Mouse (Mus musculus) erythroblast, embryonic 14.5 days (primary cell): ENCODE data around the gene a. TPM values are rescaled to one million over a fixed set of nuclear protein-coding genes. Genes with fewer than 3 reads are reported as not detected.
"Not testable (repeated sequence)": the region's sequence is repeated elsewhere in the genome, so short reads cannot be mapped to it uniquely, and the experiment has no call there.

Experiments used
- H3K27me3 ChIP-seq: 2 replicates; pipeline ENCODE4 v1.6.1; 2012; ENCODE audit warnings: inconsistent platforms; ENCODE audit not compliant: control insufficient read depth
- H3K36me3 ChIP-seq: 2 replicates; pipeline ENCODE4 v1.6.1; 2012; ENCODE audit warnings: mild to moderate bottlenecking, inconsistent platforms; ENCODE audit not compliant: control insufficient read depth
- H3K4me1 ChIP-seq: 2 replicates; pipeline ENCODE4 v1.6.1; 2012; ENCODE audit warnings: inconsistent platforms; ENCODE audit not compliant: control insufficient read depth
- H3K4me3 ChIP-seq: replicated peaks from 2 replicates; pipeline ENCODE3; 2012; ENCODE audit warnings: moderate library complexity, mild to moderate bottlenecking, inconsistent platforms
- H3K9me3 ChIP-seq: 2 replicates; pipeline ENCODE4 v1.6.1; 2012; ENCODE audit warnings: low read length, inconsistent platforms, mixed read lengths; ENCODE audit not compliant: control insufficient read depth
- GATA1 ChIP-seq: IDR thresholded peaks from 2 replicates; pipeline ENCODE4 v1.6.1; 2012; ENCODE audit warnings: low read length, inconsistent platforms, mixed read lengths
- TAL1 ChIP-seq: IDR thresholded peaks from 3 replicates; pipeline ENCODE4 v1.6.1; 2012; ENCODE audit warnings: low read length, inconsistent platforms, mixed read lengths
- polyA plus RNA-seq: library from polyadenylated mRNA; stranded (reverse); fragments of >175 nt; gene quantifications from 2 replicates; pipeline ENCODE4 v1.2.3, GENCODE M21; 2012

Gene a
- polyA plus RNA-seq, 1 experiment: not detected

GRCm38 (mm10) chr2:154863672-154864071 lies 72.5 kb downstream of the a start:
- TF ChIP-seq TAL1 (no peak), GATA1 (no peak)

GRCm38 (mm10) chr2:154865696-154866095 lies 74.5 kb downstream of the a start:
- Histone ChIP-seq H3K9me3 (no peaks in the 10 kb centered on the region), H3K4me3 (no peak overlapping the region), H3K36me3 (peaks cover 100% of the 10 kb centered on the region), H3K27me3 (no peaks in the 10 kb centered on the region), H3K4me1 (peaks cover 2% of the 10 kb centered on the region; the same call in 1 of the 2 replicates)
- TF ChIP-seq TAL1: no peak
- no peak for TF ChIP-seq GATA1

More at GRCm38 (mm10) chr2:154863672-154864071, 72.5 kb downstream of the a start:
- Histone ChIP-seq H3K36me3 (peaks cover 100% of the 10 kb centered on the region), H3K27me3 (no peaks in the 10 kb centered on the region), H3K9me3 (no peaks in the 10 kb centered on the region), H3K4me3 (no peak overlapping the region), H3K4me1 (peaks cover 2% of the 10 kb centered on the region; the same call in 1 of the 2 replicates)

GRCm38 (mm10) chr2:154868106-154868505 lies 76.9 kb downstream of the a start:
- H3K4me3 ChIP-seq: no peak overlapping the region
- peaks cover 98% of the 10 kb centered on the region for H3K36me3 ChIP-seq
- TF ChIP-seq GATA1: no peak
- no peak for TF ChIP-seq TAL1
- no peaks in the 10 kb centered on the region for H3K27me3 ChIP-seq
- peaks cover 2% of the 10 kb centered on the region; the same call in 1 of the 2 replicates for H3K4me1 ChIP-seq
- H3K9me3 ChIP-seq: no peaks in the 10 kb centered on the region

- Histone ChIP-seq H3K36me3 (peaks cover 98% of the 10 kb centered on the region), H3K4me3 (no peak overlapping the region), H3K4me1 (peaks cover 2% of the 10 kb centered on the region; the same call in 1 of the 2 replicates), H3K9me3 (no peaks in the 10 kb centered on the region), H3K27me3 (no peaks in the 10 kb centered on the region)
- TF ChIP-seq GATA1: no peak
- TF ChIP-seq TAL1: no peak
These were observed 78.9 kb downstream of the a start for GRCm38 (mm10) chr2:154869954-154870641.

GRCm38 (mm10) chr2:154876621-154877020 lies 85.4 kb downstream of the a start:
- H3K36me3 ChIP-seq: peaks cover 96% of the 10 kb centered on the region
- no peak overlapping the region for H3K4me3 ChIP-seq
- no peaks in the 10 kb centered on the region for H3K4me1 ChIP-seq
- TF ChIP-seq TAL1 (no peak), GATA1 (no peak)
- H3K9me3 ChIP-seq: no peaks in the 10 kb centered on the region
- no peaks in the 10 kb centered on the region for H3K27me3 ChIP-seq

- peaks cover 32% of the 10 kb centered on the region for H3K4me1 ChIP-seq
- H3K36me3 ChIP-seq: peaks cover 42% of the 10 kb centered on the region
- H3K27me3 ChIP-seq: peaks cover under 1% of the 10 kb centered on the region; the same call in 1 of the 2 replicates
- H3K9me3 ChIP-seq: no peaks in the 10 kb centered on the region
- H3K4me3 ChIP-seq: peak overlapping the region; percentile 90
- no peak for TF ChIP-seq GATA1
- no peak for TF ChIP-seq TAL1
These were observed 100.4 kb downstream of the a start for GRCm38 (mm10) chr2:154891585-154891984.

GRCm38 (mm10) chr2:154892201-154893044 lies 101.2 kb downstream of the a start, which contains the start of gene Eif2s2:
TSS of gene Eif2s2 (minus strand) at chr2:154892935.
- no peaks in the 10 kb centered on the region for H3K9me3 ChIP-seq
- no peak for TF ChIP-seq TAL1
- no peak for TF ChIP-seq GATA1
- peaks cover 6% of the 10 kb centered on the region; the same call in 1 of the 2 replicates for H3K27me3 ChIP-seq

GRCm38 (mm10) chr2:154893045-154893385 lies 101.8 kb downstream of the a start:
- Histone ChIP-seq H3K9me3 (no peaks in the 10 kb centered on the region), H3K4me3 (peak overlapping the region; percentile 90), H3K36me3 (peaks cover 28% of the 10 kb centered on the region), H3K4me1 (peaks cover 32% of the 10 kb centered on the region), H3K27me3 (peaks cover 6% of the 10 kb centered on the region; the same call in 1 of the 2 replicates)
- TF ChIP-seq GATA1 (no peak), TAL1 (no peak)

More at GRCm38 (mm10) chr2:154892201-154893044, 101.2 kb downstream of the a start, which contains the start of gene Eif2s2:
- Histone ChIP-seq H3K36me3 (peaks cover 34% of the 10 kb centered on the region), H3K4me1 (peaks cover 32% of the 10 kb centered on the region), H3K4me3 (peak within 1 kb of the TSS; percentile 90)

GRCm38 (mm10) chr2:154893548-154893947 lies 102.3 kb downstream of the a start:
- Histone ChIP-seq H3K27me3 (peaks cover 6% of the 10 kb centered on the region; the same call in 1 of the 2 replicates), H3K4me3 (peak overlapping the region; percentile 90), H3K36me3 (peaks cover 22% of the 10 kb centered on the region), H3K4me1 (peaks cover 32% of the 10 kb centered on the region), H3K9me3 (no peaks in the 10 kb centered on the region)
- TF ChIP-seq TAL1: no peak
- TF ChIP-seq GATA1: no peak

GRCm38 (mm10) chr2:154899004-154899403 lies 107.8 kb downstream of the a start:
- H3K36me3 ChIP-seq, H3K9me3 ChIP-seq, H3K4me3 ChIP-seq, H3K4me1 ChIP-seq: not testable (repeated sequence)
- peaks cover 14% of the 10 kb centered on the region for H3K27me3 ChIP-seq

GRCm38 (mm10) chr2:154899412-154899811 lies 108.2 kb downstream of the a start:
- H3K4me1 ChIP-seq, H3K36me3 ChIP-seq, H3K4me3 ChIP-seq, H3K9me3 ChIP-seq: not testable (repeated sequence)
- H3K27me3 ChIP-seq: peaks cover 14% of the 10 kb centered on the region
